Mouse (Mus musculus) activated CD4-positive, CD25-positive, alpha-beta regulatory T cell, adult 4 months (primary cell): ENCODE measurements around the gene Opa3. TPM values are rescaled to one million over a fixed set of nuclear protein-coding genes. Genes with fewer than 3 reads are reported as not detected.

ENCODE experiments used
- ATAC-seq: one replicate; pipeline ENCODE4 v1.8.0; 2017
- polyA plus RNA-seq, 2 experiments: library from polyadenylated mRNA; unstranded; fragments of 100-300 nt; shearing (Covaris generic); gene quantifications; one replicate each; pipeline ENCODE4 v1.2.1; 2017

Gene Opa3
- 10 to 100 TPM; 16.6 to 16.9 TPM for polyA plus RNA-seq

GRCm38 (mm10) chr7:19227883-19228792 is at the start of gene Opa3:
Opa3 (plus strand) TSS chr7:19228334.
- ATAC-seq, result peak; percentile 82

- ATAC-seq, result peak; percentile 58
Measured at GRCm38 (mm10) chr7:19178443-19179092, 49.6 kb upstream of the Opa3 start.

GRCm38 (mm10) chr7:19179173-19179572 is 49.0 kb upstream of the Opa3 start:
- peak; percentile 48 for ATAC-seq

- ATAC-seq, result no peak
Measured at GRCm38 (mm10) chr7:19179936-19180335, 48.2 kb upstream of the Opa3 start.

GRCm38 (mm10) chr7:19180862-19181429 is 47.2 kb upstream of the Opa3 start:
- peak; percentile 31 for ATAC-seq

GRCm38 (mm10) chr7:19184250-19184649 is 43.9 kb upstream of the Opa3 start:
- no peak for ATAC-seq

- no peak for ATAC-seq
Measured at GRCm38 (mm10) chr7:19184758-19185157, 43.4 kb upstream of the Opa3 start.

- ATAC-seq, result no peak
Measured at GRCm38 (mm10) chr7:19194676-19195075, 33.5 kb upstream of the Opa3 start.

GRCm38 (mm10) chr7:19196676-19197075 is 31.5 kb upstream of the Opa3 start:
- ATAC-seq, result no peak

- no peak for ATAC-seq
Measured at GRCm38 (mm10) chr7:19197985-19198384, 30.1 kb upstream of the Opa3 start.

- ATAC-seq, result no peak
Measured at GRCm38 (mm10) chr7:19201660-19202059, 26.5 kb upstream of the Opa3 start.

GRCm38 (mm10) chr7:19202065-19202850 is 25.9 kb upstream of the Opa3 start:
- no peak for ATAC-seq

- ATAC-seq, result no peak
Measured at GRCm38 (mm10) chr7:19208201-19208910, 19.8 kb upstream of the Opa3 start.

GRCm38 (mm10) chr7:19208944-19209472 is 19.1 kb upstream of the Opa3 start:
- no peak for ATAC-seq

- no peak for ATAC-seq
Measured at GRCm38 (mm10) chr7:19209494-19209893, 18.6 kb upstream of the Opa3 start.

- no peak for ATAC-seq
Measured at GRCm38 (mm10) chr7:19210010-19210409, 18.1 kb upstream of the Opa3 start.

GRCm38 (mm10) chr7:19211041-19211675 is 17.0 kb upstream of the Opa3 start:
- ATAC-seq, result no peak

GRCm38 (mm10) chr7:19211996-19212755 is 16.0 kb upstream of the Opa3 start, which contains the start of gene Gpr4:
Gpr4 (plus strand) TSS chr7:19212538.
- ATAC-seq, result no peak

- ATAC-seq, result no peak
Measured at GRCm38 (mm10) chr7:19213385-19213784, 14.7 kb upstream of the Opa3 start.

- no peak for ATAC-seq
Measured at GRCm38 (mm10) chr7:19214369-19214768, 13.8 kb upstream of the Opa3 start.
